Mouse (Mus musculus) neural tube, embryonic 15.5 days (tissue): ENCODE measurements around the gene Khk. TPM values are rescaled to one million over a fixed set of nuclear protein-coding genes. Genes with fewer than 3 reads are reported as not detected.

Experiments used
- ATAC-seq: fragments of 200-750 bp; cut with Nextera tagmentation; 2 replicates; pipeline ENCODE4 v1.8.0; 2017; ENCODE audit warnings: mild to moderate bottlenecking, moderate TSS enrichment, moderate library complexity; ENCODE audit not compliant: low FRiP score
- H3K27ac ChIP-seq: fragments of 300-500 bp; sonication (generic); replicated peaks from 2 replicates; pipeline ENCODE4 v1.5.1; 2015; ENCODE audit warnings: mild to moderate bottlenecking, inconsistent platforms
- H3K27me3 ChIP-seq: fragments of 300-500 bp; sonication (generic); replicated peaks from 2 replicates; pipeline ENCODE4 v1.6.1; 2015; ENCODE audit warnings: inconsistent platforms
- H3K36me3 ChIP-seq: fragments of 300-500 bp; sonication (generic); 2 replicates; pipeline ENCODE4 v1.6.1; 2015; ENCODE audit warnings: inconsistent platforms
- H3K4me1 ChIP-seq: fragments of 300-500 bp; sonication (generic); 2 replicates; pipeline ENCODE4 v1.6.1; 2015; ENCODE audit warnings: inconsistent platforms
- H3K4me2 ChIP-seq: fragments of 300-500 bp; sonication (generic); 2 replicates; pipeline ENCODE4 v1.6.1; 2015; ENCODE audit warnings: inconsistent platforms, mild to moderate bottlenecking, moderate library complexity
- H3K4me3 ChIP-seq: fragments of 300-500 bp; sonication (generic); replicated peaks from 2 replicates; pipeline ENCODE4 v1.5.1; 2015; ENCODE audit warnings: mild to moderate bottlenecking, inconsistent platforms
- H3K9ac ChIP-seq: fragments of 300-500 bp; sonication (generic); replicated peaks from 2 replicates; pipeline ENCODE4 v1.6.1; 2015; ENCODE audit warnings: mild to moderate bottlenecking, inconsistent platforms
- H3K9me3 ChIP-seq: fragments of 300-500 bp; sonication (generic); replicated peaks from 2 replicates; pipeline ENCODE4 v1.6.1; 2016; ENCODE audit warnings: inconsistent platforms
- WGBS: fragments of 180-500 bp; shearing (Covaris S2); methylation state at CpG from one replicate; pipeline ENCODE4 v1.1.7; 2015; ENCODE audit warnings: mixed read lengths; 5-methylcytosine and 5-hydroxymethylcytosine counted together
- polyA plus RNA-seq: library from polyadenylated mRNA; unstranded; fragments of >200 nt; fragmentation: Nextera tagmentation; extraction: Ambion mirVana; gene quantifications from 2 replicates; pipeline ENCODE4 v1.2.1, GENCODE M21; 2015

The Khk gene
- polyA plus RNA-seq, 1 experiment from 2014 or later, result 12.7 TPM

DNA sequence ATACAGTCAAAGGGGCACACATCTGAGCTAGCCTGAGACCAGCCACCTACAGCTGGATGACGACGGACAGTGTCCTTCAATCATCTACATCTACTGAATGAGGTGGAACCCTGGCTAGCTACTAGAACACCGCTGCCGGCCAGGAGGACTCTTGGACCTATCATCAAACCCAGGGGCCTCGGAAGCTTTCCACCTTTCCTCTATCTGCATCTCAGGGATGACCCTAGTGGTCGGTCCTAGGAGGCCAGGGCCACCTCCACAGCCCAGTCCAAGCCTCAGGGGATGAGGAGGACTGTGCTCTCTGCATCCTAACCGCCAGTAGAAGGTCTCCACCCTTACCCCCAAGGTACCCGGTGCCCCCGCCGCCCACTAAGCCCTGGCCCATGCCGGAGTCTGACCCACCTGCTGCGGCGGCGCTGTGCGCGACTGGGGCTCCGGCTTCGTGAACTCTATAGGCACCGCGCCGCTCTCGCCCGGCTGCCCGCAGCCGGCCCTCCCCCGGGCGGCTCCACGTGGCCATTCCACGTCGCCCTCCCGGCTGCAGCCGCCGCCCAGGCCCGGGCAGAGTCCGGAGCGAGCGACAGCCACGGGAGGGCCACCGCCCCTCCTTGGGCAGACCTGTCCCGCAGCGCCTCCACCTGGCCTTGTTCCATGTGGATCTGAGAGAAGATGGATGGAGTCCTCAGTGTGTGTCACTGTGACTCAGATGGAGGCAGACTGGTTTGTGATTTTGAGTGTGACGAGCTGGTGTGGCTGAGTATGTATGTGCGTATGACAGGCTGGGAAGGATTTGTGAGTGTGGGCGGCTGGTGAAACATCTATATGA is 23.9 kb downstream of the Khk start, which contains the start of gene Cgref1:
TSS of gene Cgref1 (minus strand) at position 636 of the 826 bp plus-strand sequence.
- H3K9ac ChIP-seq, result peak within 1 kb of the TSS; percentile 74
- WGBS, result 5% methylated on average over 44 of the region's 44 CpGs
- ATAC-seq, result peak; percentile 79
- H3K9me3 ChIP-seq, result no peaks in the 10 kb centered on the region
- H3K4me1 ChIP-seq, result peaks cover 27% of the 10 kb centered on the region
- peak within 1 kb of the TSS; percentile 93 for H3K4me2 ChIP-seq
- H3K27me3 ChIP-seq, result no peaks in the 10 kb centered on the region; the same call in 1 of the 2 replicates
- H3K36me3 ChIP-seq, result no peaks in the 10 kb centered on the region
- H3K27ac ChIP-seq, result peak within 1 kb of the TSS; percentile 49
- H3K4me3 ChIP-seq, result peak within 1 kb of the TSS; percentile 63

DNA sequence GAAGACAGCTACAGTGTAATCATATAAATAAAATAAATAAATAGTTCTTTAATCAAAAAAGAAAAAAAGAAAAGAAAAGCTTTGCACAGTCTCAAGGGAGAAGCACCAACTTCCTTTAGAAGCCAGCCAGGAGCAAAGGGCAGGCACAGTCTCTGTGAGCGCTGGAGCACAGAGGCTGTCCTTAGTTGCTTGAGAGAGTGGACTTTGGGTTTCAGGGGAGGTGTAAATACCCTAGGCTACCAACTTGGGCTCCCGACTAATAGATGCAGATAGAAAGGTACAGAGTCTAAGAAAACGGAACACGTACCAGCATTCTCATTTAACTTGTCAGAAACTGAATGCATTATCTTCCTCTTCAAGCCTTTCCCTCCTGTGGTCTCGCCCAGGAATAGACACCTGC is 27.4 kb downstream of the Khk start:
- H3K36me3 ChIP-seq, result peaks cover 14% of the 10 kb centered on the region
- ATAC-seq, result no peak
- no peak overlapping the region for H3K9ac ChIP-seq
- H3K4me3 ChIP-seq, result no peak overlapping the region
- no peaks in the 10 kb centered on the region; the same call in 1 of the 2 replicates for H3K27me3 ChIP-seq
- 86% methylated on average over 5 of the region's 5 CpGs for WGBS
- H3K9me3 ChIP-seq, result no peaks in the 10 kb centered on the region
- no peak overlapping the region for H3K27ac ChIP-seq
- H3K4me2 ChIP-seq, result no peak overlapping the region
- peaks cover 36% of the 10 kb centered on the region for H3K4me1 ChIP-seq

DNA sequence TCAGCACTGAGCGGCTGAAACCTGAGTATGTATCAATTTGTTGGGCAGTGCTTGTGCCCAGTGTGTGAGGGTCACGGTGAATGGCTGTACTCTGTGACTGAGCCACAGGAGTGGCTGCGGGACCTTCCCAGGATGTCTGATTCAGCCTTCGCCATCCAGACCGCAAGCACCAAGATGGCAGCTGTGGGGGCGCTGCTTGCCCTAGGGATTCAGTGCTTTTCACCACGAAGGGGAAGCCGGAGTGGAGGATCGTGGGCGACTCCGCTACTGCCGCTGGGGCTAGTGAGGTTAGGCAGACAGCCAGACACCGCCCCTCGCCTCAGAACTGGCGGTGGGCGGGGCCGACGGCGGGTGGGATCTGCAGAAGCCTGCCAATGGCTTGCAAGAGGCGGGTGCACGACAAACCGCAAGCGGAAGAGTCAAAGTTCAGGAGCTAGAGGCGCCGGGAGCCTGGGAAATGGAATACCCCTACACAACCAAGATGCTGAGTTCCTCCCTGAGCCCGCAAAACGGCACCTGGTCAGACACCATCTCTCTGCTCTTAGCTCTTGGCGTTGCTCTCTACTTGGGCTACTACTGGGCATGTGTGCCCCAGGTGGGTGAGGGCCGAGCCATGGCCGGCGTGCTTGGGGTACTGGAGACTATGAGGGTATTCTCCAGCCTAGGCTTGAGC is 28.6 kb downstream of the Khk start:
- Histone ChIP-seq H3K36me3 (peaks cover 26% of the 10 kb centered on the region), H3K9ac (peak overlapping the region; percentile 54), H3K27me3 (no peaks in the 10 kb centered on the region; the same call in 1 of the 2 replicates), H3K9me3 (no peaks in the 10 kb centered on the region), H3K4me3 (peak overlapping the region; percentile 55), H3K4me2 (peak overlapping the region; percentile 88), H3K4me1 (peaks cover 36% of the 10 kb centered on the region), H3K27ac (peak overlapping the region; percentile 81)
- ATAC-seq, result peak; percentile 86
- under 1% methylated on average over 31 of the region's 31 CpGs for WGBS

DNA sequence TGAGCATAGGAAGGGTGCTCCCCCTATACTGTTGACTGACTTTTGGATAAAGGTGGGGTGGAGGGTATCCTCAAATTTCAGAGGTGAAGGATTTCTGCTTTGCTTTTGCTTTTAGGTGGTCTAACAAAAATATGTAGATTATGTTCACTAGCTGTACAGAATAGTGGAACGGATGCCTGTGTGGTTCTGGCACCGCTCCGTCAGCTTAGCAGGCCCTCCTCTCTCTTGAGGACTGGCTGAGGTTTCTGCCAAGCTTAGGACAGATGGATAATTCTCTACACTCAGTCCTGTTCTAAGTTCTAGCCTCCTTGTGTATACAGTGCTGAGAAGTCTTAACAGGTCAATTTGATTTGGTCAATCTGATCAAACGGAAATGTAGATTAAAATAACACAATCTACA is 29.2 kb downstream of the Khk start:
- H3K4me3 ChIP-seq, result peak overlapping the region; percentile 55
- 56% methylated on average over 4 of the region's 4 CpGs for WGBS
- no peak; the same call in 1 of the 2 replicates for ATAC-seq
- peak overlapping the region; percentile 54 for H3K9ac ChIP-seq
- H3K36me3 ChIP-seq, result peaks cover 33% of the 10 kb centered on the region
- H3K27ac ChIP-seq, result peak overlapping the region; percentile 81
- no peaks in the 10 kb centered on the region for H3K9me3 ChIP-seq
- H3K4me2 ChIP-seq, result peak overlapping the region; percentile 88
- no peaks in the 10 kb centered on the region; the same call in 1 of the 2 replicates for H3K27me3 ChIP-seq
- peaks cover 29% of the 10 kb centered on the region for H3K4me1 ChIP-seq

DNA sequence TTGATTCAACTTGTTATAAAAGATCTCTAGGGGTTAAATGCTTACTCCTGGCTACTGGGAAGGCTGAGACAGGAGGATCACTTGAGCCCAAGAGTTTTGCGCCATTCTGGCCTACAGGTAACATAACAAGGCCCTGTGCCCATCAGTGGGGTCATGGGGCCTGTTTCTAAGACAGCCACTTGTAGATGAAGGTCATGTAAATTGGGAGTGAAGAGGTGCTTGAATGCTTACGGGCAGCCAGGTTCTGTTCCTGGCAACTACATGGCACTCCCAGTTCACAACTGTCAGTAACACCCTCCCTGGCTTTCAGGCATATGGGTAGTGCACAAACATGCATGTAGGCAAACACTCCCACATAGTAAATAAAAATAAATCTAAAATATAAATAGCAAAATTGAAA is 29.7 kb downstream of the Khk start:
- Histone ChIP-seq H3K4me2 (peak overlapping the region; percentile 88), H3K4me1 (peaks cover 24% of the 10 kb centered on the region), H3K36me3 (peaks cover 37% of the 10 kb centered on the region), H3K4me3 (no peak overlapping the region), H3K9me3 (no peaks in the 10 kb centered on the region), H3K27me3 (no peaks in the 10 kb centered on the region; the same call in 1 of the 2 replicates), H3K9ac (no peak overlapping the region), H3K27ac (no peak overlapping the region)
- 92% methylated on average over 2 of the region's 2 CpGs for WGBS
- ATAC-seq, result no peak

DNA sequence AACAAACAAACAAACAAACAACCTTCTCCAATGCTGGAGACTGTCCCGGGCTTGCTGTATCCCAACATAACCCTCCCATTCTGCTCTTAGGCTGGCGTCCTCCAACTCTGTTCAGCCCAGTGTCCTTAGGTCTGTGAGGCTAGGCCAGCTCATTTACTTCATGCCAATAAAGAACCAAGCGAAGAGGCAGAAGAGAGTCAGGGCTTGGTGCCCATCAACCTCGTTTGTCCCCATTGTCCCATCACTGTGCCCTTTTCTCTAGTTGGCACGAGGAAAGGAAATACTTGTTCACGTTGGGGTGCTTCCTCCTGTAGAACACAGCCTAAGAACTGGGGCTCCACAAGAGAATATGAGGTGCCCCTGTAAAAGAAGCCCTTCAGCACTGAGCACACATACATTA is 30.5 kb downstream of the Khk start:
- Histone ChIP-seq H3K27ac (no peak overlapping the region), H3K27me3 (no peaks in the 10 kb centered on the region; the same call in 1 of the 2 replicates)
- WGBS, result 79% methylated on average over 6 of the region's 6 CpGs

DNA sequence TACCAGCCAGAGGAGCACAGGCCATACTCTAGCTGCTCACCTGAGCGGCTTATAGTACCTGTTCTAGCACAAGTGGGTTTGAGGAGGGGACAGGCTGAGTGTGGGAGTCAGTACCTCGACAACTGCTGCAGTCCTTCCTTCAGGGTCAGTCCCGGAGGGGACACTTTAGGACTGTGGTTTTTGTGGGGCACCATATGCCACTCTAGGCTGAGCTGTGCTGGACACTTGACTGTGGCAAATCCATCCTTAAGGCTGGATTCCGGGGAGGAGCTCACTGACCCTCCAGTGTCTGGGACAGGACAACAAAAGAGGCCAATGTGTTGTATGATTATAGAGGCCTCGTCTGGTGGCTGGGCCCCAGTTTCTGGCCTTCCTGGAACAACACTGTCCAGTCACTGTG is 31.3 kb downstream of the Khk start:
- WGBS, result 88% methylated on average over 5 of the region's 5 CpGs
- H3K4me2 ChIP-seq, result no peak overlapping the region
- H3K9me3 ChIP-seq, result no peaks in the 10 kb centered on the region
- no peak overlapping the region for H3K9ac ChIP-seq
- H3K4me3 ChIP-seq, result no peak overlapping the region
- H3K4me1 ChIP-seq, result peaks cover 25% of the 10 kb centered on the region
- peaks cover 42% of the 10 kb centered on the region for H3K36me3 ChIP-seq
- no peak for ATAC-seq
- H3K27ac ChIP-seq, result no peak overlapping the region
- H3K27me3 ChIP-seq, result no peaks in the 10 kb centered on the region; the same call in 1 of the 2 replicates

More for the DNA sequence above, 30.5 kb downstream of the Khk start:
- Histone ChIP-seq H3K9me3 (no peaks in the 10 kb centered on the region), H3K9ac (no peak overlapping the region), H3K36me3 (peaks cover 40% of the 10 kb centered on the region), H3K4me1 (peaks cover 22% of the 10 kb centered on the region), H3K4me3 (no peak overlapping the region), H3K4me2 (no peak overlapping the region)
- ATAC-seq, result no peak

DNA sequence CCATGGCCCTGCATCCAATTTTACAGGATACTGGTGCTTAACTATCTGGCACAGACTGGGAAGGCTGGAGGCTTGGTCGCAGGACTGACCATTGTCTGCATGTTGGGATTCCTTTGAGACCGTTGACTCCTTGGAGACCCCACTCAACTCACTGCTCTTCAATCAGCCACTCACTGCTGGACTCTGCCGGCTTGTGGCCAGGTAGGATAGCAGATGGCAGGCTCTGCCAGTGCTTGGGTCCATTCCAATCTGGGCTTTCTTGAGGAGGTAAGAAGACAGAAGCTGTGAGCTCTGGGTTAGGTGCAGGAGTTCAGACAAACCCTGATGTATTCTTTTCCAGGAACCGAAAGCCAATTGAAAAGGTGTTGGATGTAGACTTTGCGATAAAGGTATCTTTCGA is 32.8 kb downstream of the Khk start:
- no peak overlapping the region for H3K4me2 ChIP-seq
- peaks cover 51% of the 10 kb centered on the region for H3K36me3 ChIP-seq
- H3K4me3 ChIP-seq, result no peak overlapping the region
- H3K9me3 ChIP-seq, result no peaks in the 10 kb centered on the region
- no peak overlapping the region for H3K9ac ChIP-seq
- ATAC-seq, result no peak
- H3K27me3 ChIP-seq, result no peaks in the 10 kb centered on the region
- H3K4me1 ChIP-seq, result peaks cover 36% of the 10 kb centered on the region
- WGBS, result 88% methylated on average over 6 of the region's 6 CpGs
- H3K27ac ChIP-seq, result no peak overlapping the region

DNA sequence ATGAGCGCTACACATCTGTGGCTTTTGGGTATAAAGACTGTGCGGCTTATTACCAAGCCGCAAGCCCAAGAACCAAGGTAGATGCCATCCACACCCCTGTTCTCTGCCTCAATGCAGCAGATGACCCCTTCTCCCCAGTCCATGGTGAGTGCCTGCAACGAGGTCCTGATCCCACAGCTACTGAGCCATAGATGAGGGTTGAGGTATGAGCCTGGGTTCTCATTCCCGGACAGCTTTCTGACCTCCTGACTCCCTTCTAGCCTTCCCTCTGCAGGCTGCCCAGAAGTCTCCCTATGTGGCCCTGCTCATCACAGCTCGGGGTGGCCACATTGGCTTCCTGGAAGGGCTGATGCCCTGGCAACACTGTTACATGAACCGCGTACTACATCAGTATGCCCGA is 33.3 kb downstream of the Khk start:
- WGBS, result 94% methylated on average over 9 of the region's 9 CpGs
- Histone ChIP-seq H3K9me3 (no peaks in the 10 kb centered on the region), H3K4me1 (peaks cover 36% of the 10 kb centered on the region), H3K36me3 (peaks cover 51% of the 10 kb centered on the region), H3K9ac (no peak overlapping the region), H3K4me3 (no peak overlapping the region), H3K27ac (no peak overlapping the region), H3K27me3 (no peaks in the 10 kb centered on the region), H3K4me2 (no peak overlapping the region)
- no peak for ATAC-seq

DNA sequence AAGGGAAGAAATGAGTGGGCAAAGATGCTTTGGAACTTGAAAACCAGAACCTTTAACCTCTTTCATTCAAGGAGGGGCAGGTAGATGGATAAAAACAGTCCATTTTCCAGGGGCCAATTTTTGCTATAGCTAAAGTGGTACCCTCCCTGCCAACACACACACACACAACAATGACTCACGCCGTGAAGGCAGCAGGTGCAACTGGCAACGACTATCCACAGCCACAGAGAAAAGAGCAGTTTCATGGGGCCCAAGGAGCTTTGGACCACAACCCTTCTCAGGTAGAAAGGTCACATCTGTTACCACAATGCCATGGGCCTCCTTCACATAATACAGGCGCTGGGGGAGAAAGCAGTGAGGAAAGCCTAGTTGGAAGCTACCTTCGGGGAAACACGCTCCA is 34.5 kb downstream of the Khk start:
- WGBS, result 94% methylated on average over 6 of the region's 6 CpGs
- H3K9ac ChIP-seq, result no peak overlapping the region
- H3K4me1 ChIP-seq, result peaks cover 31% of the 10 kb centered on the region
- H3K27ac ChIP-seq, result no peak overlapping the region
- no peaks in the 10 kb centered on the region for H3K27me3 ChIP-seq
- no peak overlapping the region for H3K4me3 ChIP-seq
- no peak overlapping the region for H3K4me2 ChIP-seq
- peaks cover 51% of the 10 kb centered on the region for H3K36me3 ChIP-seq
- no peaks in the 10 kb centered on the region for H3K9me3 ChIP-seq
- no peak for ATAC-seq

DNA sequence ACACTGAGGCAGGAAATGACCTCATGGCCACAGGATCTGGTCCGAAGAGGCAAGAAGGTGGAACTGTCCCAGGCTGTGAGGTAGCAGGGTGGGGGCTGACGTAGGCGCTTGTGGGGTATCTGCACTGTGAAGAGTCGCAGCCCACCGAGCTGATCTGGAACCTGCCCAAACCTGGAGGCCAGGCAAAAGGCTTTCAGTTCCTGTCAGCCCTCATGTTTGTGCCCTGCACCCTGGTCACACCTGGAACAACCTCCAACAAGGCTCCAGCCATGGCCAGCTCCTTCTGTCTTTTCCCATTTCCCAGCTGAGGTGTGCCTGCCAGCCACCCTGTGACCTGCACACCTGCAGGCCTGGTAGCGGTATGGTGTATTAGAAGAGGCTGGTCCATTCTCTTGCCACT is 36.7 kb downstream of the Khk start:
- H3K4me1 ChIP-seq, result peaks cover 29% of the 10 kb centered on the region
- peaks cover 44% of the 10 kb centered on the region for H3K36me3 ChIP-seq
- H3K4me2 ChIP-seq, result peak overlapping the region; percentile 75
- 0 out of 2 replicates have a peak, but pooled peaks cover 4% of the 10 kb centered on the region for H3K27me3 ChIP-seq
- H3K9ac ChIP-seq, result no peak overlapping the region
- H3K4me3 ChIP-seq, result no peak overlapping the region
- no peak for ATAC-seq
- no peak overlapping the region for H3K27ac ChIP-seq
- H3K9me3 ChIP-seq, result no peaks in the 10 kb centered on the region
- WGBS, result 93% methylated on average over 6 of the region's 6 CpGs
